Mouse (Mus musculus): Measurements from ENCODE around the gene Synj2.

DNA sequence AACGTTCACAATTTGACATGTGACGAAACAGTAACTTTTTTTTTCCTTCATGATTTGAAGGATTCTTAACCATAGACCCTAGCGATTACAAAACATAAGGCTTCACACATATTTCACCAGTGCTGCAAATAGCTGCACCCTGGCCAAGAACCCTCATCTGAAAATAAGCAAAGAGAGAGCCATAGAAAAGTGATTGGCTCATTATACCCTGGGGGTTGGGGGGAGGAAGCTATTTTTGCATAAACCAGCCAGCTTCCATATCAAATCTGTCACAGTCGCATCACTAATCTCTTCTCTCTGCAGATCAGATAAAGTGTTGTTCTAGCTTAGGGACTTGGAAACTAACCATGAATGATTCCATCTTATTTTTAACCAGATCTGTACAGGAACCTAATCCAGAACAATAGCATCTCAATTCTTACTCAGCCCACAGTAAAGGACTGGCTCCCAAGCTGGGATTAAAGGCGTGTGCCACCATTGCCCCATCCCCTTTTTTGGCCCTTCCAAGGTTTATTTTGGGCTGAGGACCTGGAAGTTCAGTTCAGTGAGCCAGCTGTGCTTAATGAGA lies 142.3 kb downstream of the Synj2 start:
- TF ChIP-seq POLR2A (IDR thresholded peaks at IDR 0.05; ENCODE audit: borderline replicate concordance, control insufficient read depth, low read depth, low read length) (no peak), CTCF (IDR thresholded peaks at IDR 0.05; ENCODE audit: control insufficient read depth, insufficient read depth, low read length) (no peak)

All from bone marrow, adult 2 months (tissue).